Mouse (Mus musculus) hindbrain, embryonic 15.5 days (tissue): Measurements from ENCODE around the gene Evx1. TPM values are rescaled to one million over a fixed set of nuclear protein-coding genes. Genes with fewer than 3 reads are reported as not detected.

ENCODE experiments used
- ATAC-seq: fragments of 200-750 bp; cut with Nextera tagmentation; 2 replicates; pipeline ENCODE4 v1.8.0; 2017; ENCODE audit warnings: low read depth, moderate number of reproducible peaks, moderate TSS enrichment; ENCODE audit not compliant: low FRiP score
- H3K27ac ChIP-seq: fragments of 300-500 bp; sonication (generic); replicated peaks from 2 replicates; pipeline ENCODE4 v1.5.1; 2015; ENCODE audit warnings: mild to moderate bottlenecking, inconsistent platforms
- H3K27me3 ChIP-seq: fragments of 300-500 bp; sonication (generic); 2 replicates; pipeline ENCODE4 v1.6.1; 2015; ENCODE audit warnings: control low read depth, inconsistent platforms
- H3K36me3 ChIP-seq: fragments of 300-500 bp; sonication (generic); 2 replicates; pipeline ENCODE4 v1.6.1; 2015; ENCODE audit warnings: control low read depth, inconsistent platforms
- H3K4me1 ChIP-seq: fragments of 300-500 bp; sonication (generic); replicated peaks from 2 replicates; pipeline ENCODE4 v1.6.1; 2015; ENCODE audit warnings: control low read depth, inconsistent platforms
- H3K4me2 ChIP-seq: fragments of 300-500 bp; sonication (generic); 2 replicates; pipeline ENCODE4 v1.6.1; 2015; ENCODE audit warnings: moderate library complexity, mild to moderate bottlenecking, inconsistent platforms
- H3K4me3 ChIP-seq: fragments of 300-500 bp; sonication (generic); 2 replicates; pipeline ENCODE4 v1.5.1; 2015; ENCODE audit warnings: mild to moderate bottlenecking, inconsistent platforms
- H3K9ac ChIP-seq: fragments of 300-500 bp; sonication (generic); 2 replicates; pipeline ENCODE4 v1.6.1; 2015; ENCODE audit warnings: inconsistent platforms
- H3K9me3 ChIP-seq: fragments of 300-500 bp; sonication (generic); 2 replicates; pipeline ENCODE4 v1.6.1; 2016; ENCODE audit warnings: control low read depth, inconsistent platforms
- WGBS: fragments of 180-500 bp; shearing (Covaris S2); methylation state at CpG from one replicate; pipeline ENCODE4 v1.1.7; 2015; 5-methylcytosine and 5-hydroxymethylcytosine counted together
- polyA plus RNA-seq: library from polyadenylated mRNA; unstranded; fragments of >200 nt; fragmentation: Nextera tagmentation; extraction: Ambion mirVana; gene quantifications from 2 replicates; pipeline ENCODE4 v1.2.1, GENCODE M21; 2015

Evx1 gene
- polyA plus RNA-seq, 1 experiment from 2014 or later = 3.8 TPM

DNA sequence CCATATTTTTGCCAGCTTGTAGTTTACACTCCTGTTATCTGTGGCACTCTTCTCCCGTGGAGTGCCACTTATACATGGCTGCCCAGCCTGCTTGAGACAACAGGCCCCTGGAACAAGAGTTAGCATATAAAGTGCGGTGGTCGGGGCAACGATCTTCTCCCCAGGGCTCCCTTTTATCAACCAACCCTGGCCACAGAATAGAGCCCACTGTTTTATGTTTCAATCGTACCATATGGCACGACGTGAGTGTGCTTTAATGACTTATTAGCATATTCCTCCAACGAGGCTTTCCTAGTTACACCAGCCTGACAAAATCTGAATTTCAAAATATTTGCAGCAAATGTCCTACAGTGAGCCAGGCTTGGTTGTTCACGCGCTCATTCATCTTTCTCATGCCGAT is 53.2 kb downstream of the Evx1 start:
- peaks cover 13% of the 10 kb centered on the region for H3K4me1 ChIP-seq
- WGBS = 17% methylated on average over 11 of the region's 11 CpGs
- no peak overlapping the region for H3K9ac ChIP-seq
- no peaks in the 10 kb centered on the region for H3K27me3 ChIP-seq
- 0 out of 2 replicates have a peak, but pooled peaks have one; percentile 30 for ATAC-seq
- H3K4me3 ChIP-seq = no peak overlapping the region
- H3K4me2 ChIP-seq = 0 out of 2 replicates have a peak overlapping the region, but pooled peaks have one; percentile 3
- no peaks in the 10 kb centered on the region for H3K9me3 ChIP-seq
- no peak overlapping the region for H3K27ac ChIP-seq
- H3K36me3 ChIP-seq = no peaks in the 10 kb centered on the region

DNA sequence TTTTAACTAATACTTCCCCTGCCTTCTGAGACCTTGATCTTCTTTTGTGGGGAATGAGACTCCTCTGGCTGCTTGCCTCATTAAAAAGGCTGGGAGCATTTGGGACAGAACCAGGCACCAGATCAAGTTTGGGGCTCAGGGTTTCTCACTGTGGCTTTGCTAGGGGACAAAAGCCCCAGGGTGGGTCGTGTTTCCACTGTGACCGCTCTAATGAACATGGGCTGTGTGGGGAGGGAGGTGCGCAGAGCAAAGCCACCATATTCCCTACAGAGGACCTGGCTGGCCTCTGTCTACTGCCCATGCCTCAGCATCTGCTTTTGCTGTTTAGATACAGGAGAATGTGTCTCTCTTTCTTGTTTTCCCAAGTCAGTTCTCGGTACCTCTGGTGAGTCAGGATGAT is 53.8 kb downstream of the Evx1 start:
- 0 out of 2 replicates have a peak overlapping the region, but pooled peaks have one; percentile 3 for H3K4me2 ChIP-seq
- no peak overlapping the region for H3K9ac ChIP-seq
- no peaks in the 10 kb centered on the region for H3K36me3 ChIP-seq
- ATAC-seq = no peak
- 51% methylated on average over 4 of the region's 4 CpGs for whole genome bisulfite sequencing
- H3K27me3 ChIP-seq = no peaks in the 10 kb centered on the region
- no peaks in the 10 kb centered on the region for H3K9me3 ChIP-seq
- no peak overlapping the region for H3K4me3 ChIP-seq
- no peak overlapping the region for H3K27ac ChIP-seq
- H3K4me1 ChIP-seq = peaks cover 13% of the 10 kb centered on the region

Other genes with a start within 250 kb of the Evx1 start
- gene Hoxa1, start 155.2 kb upstream of the Evx1 start, polyA plus RNA-seq = 1.3 and 1.8 TPM in 2 replicates
- 22.4 and 26.8 TPM in 2 replicates for gene Hoxa2, start 148.7 kb upstream of the Evx1 start, polyA plus RNA-seq
- gene 5730596B20Rik, start 136.0 kb upstream of the Evx1 start, polyA plus RNA-seq = 4.0 and 4.3 TPM in 2 replicates
- 10.6 and 12.2 TPM in 2 replicates for gene Hoxa4, start 121.7 kb upstream of the Evx1 start, polyA plus RNA-seq
- 105 and 115 TPM in 2 replicates for gene Hoxa5, start 108.9 kb upstream of the Evx1 start, polyA plus RNA-seq
- gene Hoxa6, start 104.8 kb upstream of the Evx1 start, polyA plus RNA-seq = 10.4 and 13.4 TPM in 2 replicates
- gene Hoxa3, start 100.2 kb upstream of the Evx1 start, polyA plus RNA-seq = 15.7 and 16.3 TPM in 2 replicates
- gene Gm28308, start 100.2 kb upstream of the Evx1 start, polyA plus RNA-seq = not detected in 2 replicates
- 8.3 and 20.5 TPM in 2 replicates for gene Hoxa7, start 91.6 kb upstream of the Evx1 start, polyA plus RNA-seq
- 0.58 and 3.4 TPM in 2 replicates for gene Hoxa9, start 82.4 kb upstream of the Evx1 start, polyA plus RNA-seq
- gene Hoxa10, start 72.6 kb upstream of the Evx1 start, polyA plus RNA-seq = 0.28 and 0.40 TPM in 2 replicates
- not detected in 2 replicates for gene Hoxa11, start 67.7 kb upstream of the Evx1 start, polyA plus RNA-seq
- gene Hoxa13, start 52.6 kb upstream of the Evx1 start, polyA plus RNA-seq = 0.07 TPM in 1 of 2 replicates, not detected in the other